ENCODE assay signal across 8 mouse cellular contexts in genomic region chr2:152820369-152820768, GRCm38 (mm10). TPM values are rescaled to one million over a fixed set of nuclear protein-coding genes. Genes with fewer than 3 reads are reported as not detected.
A peak's percentile ranks its signal among the peaks of the same experiment; 100 is the strongest.
DNase-seq lines count a peak whose midpoint lies in the region; ATAC-seq and TF ChIP-seq lines count a peak whose summit lies in the region.

No protein-coding gene starts in this region.

- no peaks in the 10 kb centered on the region for H3K36me3 ChIP-seq in hindbrain, postnatal 0 days (ENCODE audit: insufficient read depth, low read length)
- H3K36me3 ChIP-seq in limb, embryonic 13.5 days = peaks cover 34% of the 10 kb centered on the region

- H3K9ac ChIP-seq in hindbrain, postnatal 0 days (replicated peaks; ENCODE audit: low read length) = no peak overlapping the region
- no peak overlapping the region for H3K9ac ChIP-seq in limb, embryonic 13.5 days

- peak; percentile 79 for ATAC-seq in hindbrain, postnatal 0 days
- ATAC-seq in limb, embryonic 13.5 days (ENCODE audit: low FRiP score, low read depth) = 0 out of 2 replicates have a peak, but pooled peaks have one; percentile 31

- no peak for TF ChIP-seq CTCF in hindbrain, postnatal 0 days (IDR thresholded peaks at IDR 0.05; ENCODE audit: low read depth)

- peaks cover 38% of the 10 kb centered on the region for H3K4me1 ChIP-seq in hindbrain, postnatal 0 days (ENCODE audit: insufficient read depth, low read length)
- peaks cover 87% of the 10 kb centered on the region for H3K4me1 ChIP-seq in limb, embryonic 13.5 days

- no peak overlapping the region for H3K4me3 ChIP-seq in hindbrain, postnatal 0 days (ENCODE audit: low read length)
- H3K4me3 ChIP-seq in limb, embryonic 13.5 days = no peak overlapping the region

- H3K27me3 ChIP-seq in hindbrain, postnatal 0 days (ENCODE audit: insufficient read depth, low read length) = no peaks in the 10 kb centered on the region
- H3K27me3 ChIP-seq in limb, embryonic 13.5 days = no peaks in the 10 kb centered on the region

- WGBS in hindbrain, postnatal 0 days = 15% methylated on average over 2 of the region's 2 CpGs
- 39% methylated on average over 2 of the region's 2 CpGs for WGBS in limb, embryonic 13.5 days

- H3K4me2 ChIP-seq in hindbrain, postnatal 0 days (ENCODE audit: low read depth, low read length) = no peak overlapping the region
- peak overlapping the region; percentile 46 for H3K4me2 ChIP-seq in limb, embryonic 13.5 days (replicated peaks)

- peak; percentile 71 for DNase-seq in gastrocnemius, adult 18-20 months (ENCODE audit: low spot score)
- no peak for DNase-seq in gastrocnemius, postnatal 4 days (ENCODE audit: low spot score in 2 of 2)
- DNase-seq in adrenal gland, adult 2 months = peak; percentile 59
- peak; percentile 60 for DNase-seq in forelimb bud, embryonic 11.5 days (ENCODE audit: low read depth, low spot score)
- DNase-seq in hindbrain, postnatal 0 days (ENCODE audit: low spot score) = peak; percentile 63
- peak; percentile 29 for DNase-seq in neural tube, embryonic 10.5 days (ENCODE audit: extremely low spot score, low spot score)
- DNase-seq in urinary bladder, adult 2 months (ENCODE audit: low spot score) = no peak

- peak overlapping the region; percentile 73 for H3K27ac ChIP-seq in hindbrain, postnatal 0 days
- peak overlapping the region; percentile 88 for H3K27ac ChIP-seq in limb, embryonic 13.5 days

- no peaks in the 10 kb centered on the region for H3K9me3 ChIP-seq in hindbrain, postnatal 0 days (ENCODE audit: low read length)
- 0 out of 2 replicates have a peak, but pooled peaks cover 3% of the 10 kb centered on the region for H3K9me3 ChIP-seq in limb, embryonic 13.5 days

RNA-seq across cellular contexts. Expression of gene Bcl2l1, which starts 11.2 kb away (rescaled TPM):
- 10 to 100 TPM; 20.6 to 30.6 TPM for total RNA-seq in gastrocnemius, adult 18-20 months (2021)
- total RNA-seq in gastrocnemius, postnatal 4 days (2021) = 10 to 100 TPM; 24.5 to 29.2 TPM
- 10 to 100 TPM; 54.3 to 79.7 TPM for total RNA-seq in adrenal gland, adult 2 months (2021)
- 42.4 and 43.8 TPM in 2 replicates for polyA plus RNA-seq in adrenal gland, adult 2 months (2012; rRNA removed)
- 130 and 135 TPM in 2 replicates for total RNA-seq in hindbrain, postnatal 0 days (2014; rRNA removed)
- polyA plus RNA-seq in hindbrain, postnatal 0 days (2015; fragmentation: Nextera tagmentation; extraction: Ambion mirVana) = 110 and 123 TPM in 2 replicates
- polyA plus RNA-seq in limb, embryonic 13.5 days (2015; fragmentation: Nextera tagmentation; extraction: Ambion mirVana) = 93.3 and 93.5 TPM in 2 replicates
- polyA plus RNA-seq in urinary bladder, adult 2 months (2012; rRNA removed) = 76.7 and 88.6 TPM in 2 replicates

RNA-seq across cellular contexts. Expression of gene Tpx2, which starts 27.4 kb away (rescaled TPM):
- 1 to 10 TPM; 1.6 to 5.3 TPM for total RNA-seq in gastrocnemius, adult 18-20 months (2021)
- total RNA-seq in gastrocnemius, postnatal 4 days (2021) = 10 to 100 TPM; 22.2 to 24.0 TPM
- 1 to 10 TPM; 2.0 to 4.2 TPM for total RNA-seq in adrenal gland, adult 2 months (2021)
- 0.18 and 0.40 TPM in 2 replicates for polyA plus RNA-seq in adrenal gland, adult 2 months (2012; rRNA removed)
- 8.1 and 15.6 TPM in 2 replicates for total RNA-seq in hindbrain, postnatal 0 days (2014; rRNA removed)
- polyA plus RNA-seq in hindbrain, postnatal 0 days (2015; fragmentation: Nextera tagmentation; extraction: Ambion mirVana) = 14.3 and 21.0 TPM in 2 replicates
- polyA plus RNA-seq in limb, embryonic 13.5 days (2015; fragmentation: Nextera tagmentation; extraction: Ambion mirVana) = 83.1 and 86.8 TPM in 2 replicates
- polyA plus RNA-seq in urinary bladder, adult 2 months (2012; rRNA removed) = 3.0 and 3.2 TPM in 2 replicates

Comparison
In these comparisons a context has a peak if more than half of its experiments do, and no peak if none do; other contexts are left out.
1. DNase-seq: peak in gastrocnemius, adult 18-20 months (single experiment), adrenal gland, adult 2 months (single experiment), forelimb bud, embryonic 11.5 days (single experiment), hindbrain, postnatal 0 days (single experiment) and neural tube, embryonic 10.5 days (single experiment); none in gastrocnemius, postnatal 4 days (0 of 2) and urinary bladder, adult 2 months (single experiment).